Mouse (Mus musculus) left cerebral cortex, postnatal 14 days (tissue): ENCODE measurements at regions not wholly inside any gene's neighbourhood (a gene's known extent, or its start where the extent isn't known, plus 50 kb on each side); places are given as distances from the start of the nearest gene placed in this dataset.
A peak's percentile ranks its signal among the peaks of the same experiment; 100 is the strongest.
"Not testable (repeated sequence)": the region's sequence is repeated elsewhere in the genome, so short reads cannot be mapped to it uniquely, and the experiment has no call there.

Experiments used
- DNase-seq, 2 experiments: peaks; one replicate each; pipeline ENCODE4 v3.0.0; 2021 to 2022; ENCODE audit warnings: low spot score in 2 of 2, mixed read lengths in 1 of 2
- intact Hi-C: fragments of 180-260 bp; cut with DNase I; formaldehyde crosslinking; loops from one replicate; pipeline ENCODE4 v1.15.1; 2025

DNA sequence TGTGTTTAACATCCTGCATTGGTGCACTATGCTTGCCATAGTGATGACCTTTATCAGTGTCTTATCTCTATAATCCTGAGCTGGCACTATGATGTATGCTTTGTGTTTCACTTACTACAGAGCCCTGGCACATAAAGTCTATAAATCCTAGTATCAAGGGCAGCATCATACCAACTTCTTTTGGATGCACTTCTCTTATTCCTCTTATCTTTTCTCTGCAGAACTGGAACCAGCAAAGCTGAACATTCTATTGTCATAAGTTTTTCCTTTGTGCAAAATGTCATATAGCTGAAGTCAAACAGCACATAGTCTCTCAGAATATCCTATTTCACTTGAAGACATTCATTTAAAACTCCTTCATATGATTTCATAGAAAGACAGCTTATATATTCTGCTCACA is 563.3 kb upstream of the Foxg1 start:
- DNase-seq = no peak
- intact Hi-C loops = no loop called here

DNA sequence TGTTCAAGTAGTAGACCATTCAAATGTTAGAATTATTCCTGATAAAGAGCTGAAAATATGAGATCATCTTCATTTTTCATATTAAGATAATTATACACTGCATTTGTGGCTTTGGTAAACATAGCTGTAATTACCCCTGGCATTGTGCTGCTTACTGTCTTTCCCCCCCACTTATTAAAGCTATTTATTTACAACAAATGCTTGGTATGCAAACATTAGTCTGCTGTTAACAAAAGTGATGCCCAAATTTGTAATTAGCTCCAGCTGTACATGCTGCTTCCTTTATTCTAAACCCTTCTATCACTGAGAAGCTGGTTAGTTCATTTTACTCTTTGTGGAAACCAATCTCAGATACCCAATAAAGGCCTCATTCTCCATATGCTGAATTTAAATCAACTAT is 562.3 kb upstream of the Foxg1 start:
- intact Hi-C loops = no loop called here

DNA sequence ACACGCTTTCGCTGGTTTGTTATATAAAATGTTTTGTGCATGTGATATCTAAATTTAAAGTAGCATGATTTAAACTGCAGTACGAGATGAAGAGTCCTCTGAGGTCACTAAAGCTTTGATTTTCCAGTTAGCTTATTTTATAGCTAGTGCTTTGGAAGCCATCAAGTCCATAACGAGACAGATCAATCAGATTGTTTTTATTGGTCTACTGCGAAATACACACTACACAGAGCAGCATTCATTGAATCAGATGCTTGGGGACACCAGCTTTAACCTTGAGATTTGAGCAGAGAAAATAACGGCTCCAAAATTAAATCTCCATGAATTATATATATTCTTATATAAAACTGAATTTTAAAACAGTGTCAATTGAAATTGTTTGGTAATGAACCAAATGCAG is 556.2 kb upstream of the Foxg1 start:
- intact Hi-C loops = no loop called here
- DNase-seq = peak in 1 of 2 experiments; percentile 18

More for the DNA sequence above, 562.3 kb upstream of the Foxg1 start:
- DNase-seq = no peak

DNA sequence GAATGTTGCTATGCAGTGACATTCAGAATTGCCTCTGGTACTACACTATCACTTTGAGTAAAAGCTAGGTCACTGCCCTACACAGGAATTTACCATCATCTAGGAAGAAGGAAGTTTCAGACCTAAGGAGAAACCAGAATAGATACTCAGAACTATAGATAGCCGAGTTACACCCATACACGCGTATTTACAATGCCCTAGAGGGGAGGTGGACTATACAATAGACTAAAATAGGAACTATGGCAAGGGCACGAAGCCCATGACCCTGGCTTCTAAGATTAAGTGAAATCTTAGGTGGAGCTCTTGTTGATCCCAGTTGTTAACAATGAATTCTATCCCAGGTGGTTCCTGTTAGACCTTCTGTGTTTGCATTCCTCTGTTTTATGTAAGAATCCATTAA is 529.1 kb upstream of the Foxg1 start:
- intact Hi-C loops, DNase-seq: not testable (repeated sequence)

DNA sequence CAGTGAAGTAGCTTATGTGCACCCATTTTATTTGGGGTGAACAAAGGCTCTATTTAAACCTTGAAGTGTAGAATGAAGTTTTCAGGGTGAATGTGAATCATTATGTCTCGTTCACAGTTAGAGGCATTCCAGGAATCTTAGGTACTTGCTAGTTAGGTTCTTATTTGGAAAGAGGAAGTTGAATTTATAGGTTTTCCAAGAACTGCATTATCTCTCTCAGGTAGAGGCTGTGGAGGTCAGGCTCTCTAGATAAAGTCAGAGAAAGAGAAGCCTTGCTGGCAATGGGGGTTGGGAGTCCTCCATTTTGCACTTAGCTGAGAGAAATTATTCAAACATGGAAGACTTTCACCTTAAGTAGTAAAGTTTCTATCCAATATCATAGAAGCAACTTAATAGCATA is 528.4 kb upstream of the Foxg1 start:
- DNase-seq = no peak
- intact Hi-C loops = no loop called here

DNA sequence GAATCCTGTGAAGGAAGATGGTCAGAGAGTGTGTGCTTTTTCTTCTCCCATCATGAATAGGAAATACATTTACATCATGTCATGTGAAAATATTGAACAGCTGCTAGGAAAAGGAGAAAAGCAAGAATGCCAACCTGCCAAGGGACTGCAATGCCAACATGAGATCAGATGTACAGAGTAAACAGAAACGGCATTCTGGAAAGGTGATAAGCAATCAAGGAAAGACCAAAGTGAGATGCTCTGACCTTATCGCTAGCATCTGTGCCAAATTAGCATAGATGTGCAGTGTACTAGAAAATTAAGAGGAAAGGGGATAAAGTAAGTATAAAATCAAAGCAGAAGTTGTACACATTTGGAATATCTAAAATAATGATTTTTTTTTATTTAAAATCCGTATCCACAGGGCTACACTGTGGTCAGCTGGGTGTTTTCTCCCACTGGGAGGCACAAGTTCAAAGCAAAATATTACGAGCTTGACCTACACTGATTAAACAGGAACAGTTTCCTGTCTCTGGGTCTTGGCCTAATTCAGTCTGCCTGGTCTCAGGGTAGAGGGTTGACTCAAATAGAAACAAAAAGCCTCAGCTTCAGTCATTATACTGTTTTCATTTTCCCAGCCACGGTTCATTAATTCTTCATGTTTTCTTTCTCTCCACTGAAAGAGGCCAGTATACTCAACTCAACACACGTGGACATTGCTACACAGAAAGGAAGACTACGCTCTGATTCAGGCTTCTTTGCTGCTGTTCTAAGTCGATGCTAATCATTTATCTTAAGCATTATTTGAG is 504.0 kb upstream of the Foxg1 start:
- intact Hi-C loops = no loop called here
- no peak for DNase-seq
